Mouse (Mus musculus): ENCODE results near the gene Ndn. TPM values are rescaled to one million over a fixed set of nuclear protein-coding genes. Genes with fewer than 3 reads are reported as not detected.

The Ndn gene
- polyA plus RNA-seq, 1 experiment from 2014 or later = 529 TPM

Other genes with a start within 250 kb of the Ndn start
- gene Magel2, start 30.4 kb downstream of the Ndn start, polyA plus RNA-seq (2015; fragmentation: Nextera tagmentation; extraction: Ambion mirVana) = 5.1 and 14.1 TPM in 2 replicates
- 23.4 and 26.4 TPM in 2 replicates for gene Mkrn3, start 73.6 kb downstream of the Ndn start, polyA plus RNA-seq (2015; fragmentation: Nextera tagmentation; extraction: Ambion mirVana)
- gene Peg12, start 117.9 kb downstream of the Ndn start, polyA plus RNA-seq (2015; fragmentation: Nextera tagmentation; extraction: Ambion mirVana) = 16.2 and 16.7 TPM in 2 replicates

All from forebrain, embryonic 16.5 days (tissue).